Mouse (Mus musculus) hindbrain, embryonic 13.5 days (tissue): Measurements from ENCODE around the gene Sptan1. TPM values are rescaled to one million over a fixed set of nuclear protein-coding genes. Genes with fewer than 3 reads are reported as not detected.
A peak's percentile ranks its signal among the peaks of the same experiment; 100 is the strongest.

ENCODE experiments used
- ATAC-seq: fragments of 200-750 bp; cut with Nextera tagmentation; 2 replicates; pipeline ENCODE4 v1.8.0; 2017; ENCODE audit warnings: moderate TSS enrichment; ENCODE audit not compliant: low FRiP score
- H3K27ac ChIP-seq: fragments of 300-500 bp; sonication (generic); 2 replicates; pipeline ENCODE4 v1.5.1; 2015; ENCODE audit warnings: inconsistent platforms, mild to moderate bottlenecking, moderate library complexity
- H3K27me3 ChIP-seq: fragments of 300-500 bp; sonication (generic); 2 replicates; pipeline ENCODE4 v1.6.1; 2015; ENCODE audit warnings: mild to moderate bottlenecking, inconsistent platforms
- H3K36me3 ChIP-seq: fragments of 300-500 bp; sonication (generic); 2 replicates; pipeline ENCODE4 v1.6.1; 2015; ENCODE audit warnings: mild to moderate bottlenecking, inconsistent platforms
- H3K4me1 ChIP-seq: fragments of 300-500 bp; sonication (generic); replicated peaks from 2 replicates; pipeline ENCODE4 v1.6.1; 2015; ENCODE audit warnings: inconsistent platforms
- H3K4me2 ChIP-seq: fragments of 300-500 bp; sonication (generic); 2 replicates; pipeline ENCODE4 v1.6.1; 2015; ENCODE audit warnings: inconsistent platforms, mild to moderate bottlenecking, moderate library complexity
- H3K4me3 ChIP-seq: fragments of 300-500 bp; sonication (generic); 2 replicates; pipeline ENCODE4 v1.5.1; 2015; ENCODE audit warnings: mild to moderate bottlenecking, inconsistent platforms
- H3K9ac ChIP-seq: fragments of 300-500 bp; sonication (generic); 2 replicates; pipeline ENCODE4 v1.6.1; 2015; ENCODE audit warnings: mild to moderate bottlenecking, inconsistent platforms
- H3K9me3 ChIP-seq: fragments of 300-500 bp; sonication (generic); 2 replicates; pipeline ENCODE4 v1.6.1; 2016; ENCODE audit warnings: inconsistent platforms
- WGBS: fragments of 180-500 bp; shearing (Covaris S2); methylation state at CpG from one replicate; pipeline ENCODE4 v1.1.7; 2015; 5-methylcytosine and 5-hydroxymethylcytosine counted together
- polyA plus RNA-seq: library from polyadenylated mRNA; unstranded; fragments of >200 nt; fragmentation: Nextera tagmentation; extraction: Ambion mirVana; gene quantifications from 2 replicates; pipeline ENCODE4 v1.2.1, GENCODE M21; 2015

The Sptan1 gene
- polyA plus RNA-seq: 192 and 203 TPM in 2 replicates

DNA sequence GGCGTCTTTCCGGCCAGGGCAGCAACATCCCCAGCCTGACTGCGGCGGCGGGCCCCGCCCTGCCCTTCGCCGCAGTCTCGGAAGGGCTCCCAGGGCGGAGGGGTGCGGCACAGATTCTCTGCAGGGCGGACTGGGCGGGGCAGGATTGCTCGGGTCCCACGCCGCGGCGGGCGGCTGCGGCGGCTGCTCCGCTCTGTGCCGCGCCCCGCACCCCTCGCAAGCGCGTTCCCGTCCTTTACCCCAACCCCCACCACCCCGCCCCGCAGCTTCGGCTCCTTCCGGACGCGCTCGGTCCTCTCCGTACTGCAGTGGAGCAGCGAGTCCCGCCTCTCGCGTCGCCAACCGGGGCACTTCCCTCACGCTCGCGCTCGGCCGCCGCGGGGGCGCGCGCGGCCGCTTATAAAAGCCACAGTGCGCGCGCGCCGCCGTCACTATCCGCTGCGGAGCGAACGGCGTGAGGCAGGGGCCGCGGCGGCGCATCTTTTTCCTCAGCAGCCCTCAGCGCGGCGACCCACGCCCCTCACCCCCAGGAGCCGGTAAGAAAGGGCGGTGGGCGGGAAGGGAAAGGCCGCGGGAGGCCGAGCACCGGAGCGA is at the start of gene Sptan1:
TSS of gene Sptan1 (plus strand) at position 311 of the 594 bp plus-strand sequence.
- Histone ChIP-seq H3K9ac (peak within 1 kb of the TSS; percentile 99), H3K4me1 (peaks cover 59% of the 10 kb centered on the region), H3K4me3 (peak within 1 kb of the TSS; percentile 91), H3K36me3 (peaks cover 19% of the 10 kb centered on the region), H3K27ac (peak within 1 kb of the TSS; percentile 98), H3K4me2 (peak within 1 kb of the TSS; percentile 76), H3K9me3 (no peaks in the 10 kb centered on the region), H3K27me3 (no peaks in the 10 kb centered on the region)
- ATAC-seq: peak; percentile 99
- under 1% methylated on average over 70 of the region's 82 CpGs for WGBS

- 91% methylated on average over 11 of the region's 11 CpGs for WGBS
- H3K4me2 ChIP-seq: no peak overlapping the region
- H3K27me3 ChIP-seq: no peaks in the 10 kb centered on the region
- no peak overlapping the region for H3K9ac ChIP-seq
- no peak overlapping the region for H3K27ac ChIP-seq
- H3K36me3 ChIP-seq: peaks cover 87% of the 10 kb centered on the region
- no peak overlapping the region for H3K4me3 ChIP-seq
- no peaks in the 10 kb centered on the region for H3K4me1 ChIP-seq
- H3K9me3 ChIP-seq: no peaks in the 10 kb centered on the region
- ATAC-seq: no peak
These were observed 47.7 kb upstream of the Sptan1 start for GRCm38 (mm10) chr2:29917621-29918020.

DNA sequence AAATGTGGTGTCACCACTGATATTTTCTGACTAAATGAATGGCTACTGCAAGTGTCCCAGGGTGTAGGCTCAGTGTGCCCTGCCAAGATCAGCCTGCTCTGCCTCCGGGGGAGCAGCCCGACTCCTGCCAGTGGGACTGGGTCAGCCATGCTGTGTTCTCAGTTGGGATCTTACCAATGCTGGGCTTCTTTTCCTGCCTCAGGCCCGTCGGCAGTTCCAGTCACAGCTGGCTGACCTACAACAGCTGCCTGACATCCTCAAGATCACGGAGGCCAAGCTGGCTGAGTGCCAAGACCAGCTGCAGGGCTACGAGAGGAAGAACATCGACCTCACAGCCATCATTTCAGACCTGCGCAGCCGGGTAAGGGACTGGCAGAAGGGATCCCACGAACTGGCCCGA is 43.3 kb upstream of the Sptan1 start:
- WGBS: 81% methylated on average over 11 of the region's 11 CpGs
- Histone ChIP-seq H3K9me3 (no peaks in the 10 kb centered on the region), H3K27ac (0 out of 2 replicates have a peak overlapping the region, but pooled peaks have one; percentile 8), H3K27me3 (no peaks in the 10 kb centered on the region), H3K4me2 (no peak overlapping the region), H3K4me1 (no peaks in the 10 kb centered on the region), H3K36me3 (peaks cover 89% of the 10 kb centered on the region), H3K9ac (no peak overlapping the region), H3K4me3 (no peak overlapping the region)
- no peak for ATAC-seq

- no peak overlapping the region for H3K4me3 ChIP-seq
- 94% methylated on average over 5 of the region's 5 CpGs for WGBS
- no peaks in the 10 kb centered on the region for H3K27me3 ChIP-seq
- no peak overlapping the region for H3K27ac ChIP-seq
- H3K4me1 ChIP-seq: no peaks in the 10 kb centered on the region
- H3K9ac ChIP-seq: no peak overlapping the region
- H3K9me3 ChIP-seq: no peaks in the 10 kb centered on the region
- no peak for ATAC-seq
- no peak overlapping the region for H3K4me2 ChIP-seq
- peaks cover 95% of the 10 kb centered on the region for H3K36me3 ChIP-seq
These were observed 38.8 kb upstream of the Sptan1 start for GRCm38 (mm10) chr2:29926542-29926941.

DNA sequence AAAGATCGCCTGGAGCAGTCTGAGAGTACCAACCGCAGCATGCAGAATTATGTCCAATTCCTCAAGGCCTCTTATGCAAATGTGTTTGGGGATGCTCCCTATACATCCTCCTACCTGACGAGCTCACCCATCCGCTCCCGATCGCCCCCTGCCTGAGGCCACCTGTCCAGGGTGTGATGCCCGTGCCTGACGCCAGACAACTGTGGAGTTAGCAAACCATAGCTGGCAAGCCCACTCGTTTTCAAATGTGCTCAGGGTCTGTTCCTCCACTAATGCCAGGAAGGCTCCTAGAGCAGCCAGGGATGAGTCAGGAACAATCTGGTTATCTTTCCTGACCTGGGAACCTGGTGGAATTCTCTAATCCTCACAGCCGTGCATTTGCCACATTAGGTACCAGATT is 34.9 kb upstream of the Sptan1 start:
- 87% methylated on average over 10 of the region's 10 CpGs for WGBS

GRCm38 (mm10) chr2:29931194-29931593 is 34.2 kb upstream of the Sptan1 start:
- Histone ChIP-seq H3K4me1 (peaks cover 6% of the 10 kb centered on the region), H3K36me3 (peaks cover 49% of the 10 kb centered on the region), H3K4me2 (no peak overlapping the region), H3K27ac (no peak overlapping the region), H3K9ac (no peak overlapping the region), H3K9me3 (no peaks in the 10 kb centered on the region), H3K27me3 (no peaks in the 10 kb centered on the region), H3K4me3 (no peak overlapping the region)
- no peak for ATAC-seq
- 87% methylated on average over 6 of the region's 6 CpGs for WGBS

More for the DNA sequence above, 34.9 kb upstream of the Sptan1 start:
- Histone ChIP-seq H3K36me3 (peaks cover 56% of the 10 kb centered on the region), H3K27me3 (no peaks in the 10 kb centered on the region), H3K4me2 (no peak overlapping the region), H3K27ac (no peak overlapping the region), H3K4me3 (no peak overlapping the region), H3K9ac (peak overlapping the region; percentile 24; the same call in 1 of the 2 replicates), H3K9me3 (no peaks in the 10 kb centered on the region), H3K4me1 (no peaks in the 10 kb centered on the region)
- no peak for ATAC-seq

DNA sequence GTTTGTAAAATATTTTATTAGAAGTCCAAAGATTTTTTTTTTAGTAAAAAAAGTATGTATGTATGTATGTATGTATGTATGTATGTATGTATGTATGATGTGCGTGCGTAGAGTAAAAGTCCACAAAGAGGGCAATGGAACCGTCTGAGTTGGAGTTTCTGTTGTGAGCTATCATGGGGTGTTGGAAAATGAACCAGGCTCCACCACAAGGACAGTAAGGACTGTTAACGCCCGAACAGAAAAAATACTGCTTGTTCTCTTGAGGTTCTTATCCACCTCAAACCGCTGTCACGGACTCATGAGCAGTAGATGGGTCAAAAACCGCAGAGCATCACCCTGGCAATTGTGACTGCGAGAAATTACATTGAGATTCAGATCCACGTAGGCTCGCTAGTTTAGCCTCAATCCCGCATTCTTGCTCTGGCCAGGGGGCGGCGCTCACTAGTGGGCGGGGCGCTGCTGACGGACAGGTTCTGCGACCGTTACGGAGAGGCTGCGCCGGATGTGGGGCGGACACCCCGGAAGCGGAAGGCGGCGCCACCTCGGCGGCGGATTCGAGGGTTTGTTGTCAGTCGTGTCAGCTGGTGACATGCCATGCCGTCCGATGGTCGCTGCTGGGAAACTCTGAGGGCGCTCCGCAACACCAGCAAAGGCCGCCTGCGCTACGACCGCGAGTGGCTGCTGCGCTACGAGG is 30.3 kb upstream of the Sptan1 start, which contains the start of gene Gle1:
TSS of gene Gle1 (plus strand) at position 521 of the 694 bp plus-strand sequence.
- no peaks in the 10 kb centered on the region for H3K9me3 ChIP-seq
- H3K4me3 ChIP-seq: peak within 1 kb of the TSS; percentile 87
- peaks cover 7% of the 10 kb centered on the region for H3K4me1 ChIP-seq
- ATAC-seq: peak; percentile 98
- H3K27me3 ChIP-seq: no peaks in the 10 kb centered on the region
- peak within 1 kb of the TSS; percentile 80 for H3K9ac ChIP-seq
- H3K4me2 ChIP-seq: peak within 1 kb of the TSS; percentile 72
- WGBS: 3% methylated on average over 44 of the region's 44 CpGs
- peak within 1 kb of the TSS; percentile 88 for H3K27ac ChIP-seq
- H3K36me3 ChIP-seq: peaks cover 44% of the 10 kb centered on the region

DNA sequence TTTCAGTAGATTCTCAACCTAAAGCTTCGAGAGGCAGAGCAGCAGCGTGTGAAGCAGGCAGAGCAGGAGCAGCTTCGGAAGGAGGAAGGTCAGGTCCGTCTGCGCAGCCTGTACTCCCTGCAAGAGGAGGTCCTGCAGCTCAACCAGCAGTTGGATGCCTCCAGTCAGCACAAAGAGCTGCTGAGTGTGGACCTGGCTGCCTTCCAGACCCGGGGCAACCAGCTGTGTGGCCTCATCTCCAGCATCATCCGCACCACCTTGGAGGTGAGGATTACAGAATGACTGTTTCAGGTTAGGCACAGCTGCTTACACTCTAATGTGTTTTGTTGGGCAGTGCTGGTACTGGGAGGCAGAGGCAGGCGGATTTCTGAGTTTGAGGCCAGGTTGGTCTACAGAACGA is 25.3 kb upstream of the Sptan1 start:
- no peaks in the 10 kb centered on the region for H3K9me3 ChIP-seq
- no peak for ATAC-seq
- H3K4me1 ChIP-seq: peaks cover 7% of the 10 kb centered on the region
- no peak overlapping the region for H3K9ac ChIP-seq
- no peak overlapping the region for H3K4me3 ChIP-seq
- 94% methylated on average over 9 of the region's 9 CpGs for WGBS
- no peak overlapping the region for H3K27ac ChIP-seq
- no peak overlapping the region for H3K4me2 ChIP-seq
- H3K36me3 ChIP-seq: peaks cover 78% of the 10 kb centered on the region
- no peaks in the 10 kb centered on the region for H3K27me3 ChIP-seq

GRCm38 (mm10) chr2:29940826-29941225 is 24.5 kb upstream of the Sptan1 start:
- Histone ChIP-seq H3K27ac (no peak overlapping the region), H3K27me3 (no peaks in the 10 kb centered on the region), H3K4me3 (no peak overlapping the region), H3K9ac (no peak overlapping the region), H3K4me1 (peaks cover 4% of the 10 kb centered on the region), H3K36me3 (peaks cover 85% of the 10 kb centered on the region), H3K9me3 (no peaks in the 10 kb centered on the region), H3K4me2 (no peak overlapping the region)
- ATAC-seq: no peak
- 96% methylated on average over 7 of the region's 7 CpGs for WGBS

DNA sequence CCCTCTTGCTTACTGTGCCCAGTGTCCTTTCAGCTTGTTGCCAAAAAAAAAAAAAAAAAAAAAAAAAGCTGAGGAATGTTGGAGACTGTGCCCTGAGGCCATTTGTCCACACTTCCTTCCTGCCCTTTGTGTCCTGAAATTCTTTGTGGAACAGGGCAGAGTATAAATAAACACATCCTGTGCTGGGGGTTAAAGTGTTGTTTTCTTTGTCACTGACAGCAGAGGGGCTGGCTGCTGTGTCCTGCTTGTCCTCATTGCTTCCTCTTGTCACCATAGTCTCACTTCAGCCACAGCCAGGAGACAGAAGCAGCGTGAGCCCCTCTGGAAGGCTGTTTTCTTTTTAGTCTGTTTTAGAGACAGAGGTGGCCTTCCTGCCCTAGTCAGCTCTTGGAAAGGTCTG is 20.6 kb upstream of the Sptan1 start:
- no peaks in the 10 kb centered on the region for H3K27me3 ChIP-seq
- no peak overlapping the region for H3K27ac ChIP-seq
- 68% methylated on average over 1 of the region's 1 CpGs for WGBS
- no peak overlapping the region for H3K9ac ChIP-seq
- H3K36me3 ChIP-seq: peaks cover 95% of the 10 kb centered on the region
- H3K4me3 ChIP-seq: no peak overlapping the region
- H3K9me3 ChIP-seq: no peaks in the 10 kb centered on the region
- no peak for ATAC-seq
- no peaks in the 10 kb centered on the region for H3K4me1 ChIP-seq
- H3K4me2 ChIP-seq: no peak overlapping the region

DNA sequence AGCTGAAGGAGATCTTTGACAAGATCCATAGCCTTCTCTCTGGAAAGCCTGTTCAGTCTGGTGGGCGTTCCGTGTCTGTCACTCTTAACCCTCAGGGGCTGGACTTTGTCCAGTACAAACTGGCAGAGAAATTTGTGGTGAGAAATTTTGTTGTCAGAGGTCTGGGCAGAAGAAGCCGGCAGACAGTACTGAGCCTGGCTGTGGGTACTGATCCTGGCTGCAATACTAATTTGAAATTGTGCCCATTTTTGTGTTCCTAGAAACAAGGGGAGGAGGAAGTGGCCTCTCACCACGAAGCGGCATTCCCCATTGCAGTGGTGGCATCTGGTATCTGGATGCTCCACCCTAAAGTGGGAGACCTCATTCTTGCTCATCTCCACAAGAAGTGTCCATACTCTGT is 16.5 kb upstream of the Sptan1 start:
- Histone ChIP-seq H3K36me3 (peaks cover 90% of the 10 kb centered on the region), H3K27ac (no peak overlapping the region), H3K9me3 (no peaks in the 10 kb centered on the region), H3K4me3 (no peak overlapping the region), H3K9ac (no peak overlapping the region), H3K4me1 (no peaks in the 10 kb centered on the region), H3K27me3 (no peaks in the 10 kb centered on the region), H3K4me2 (no peak overlapping the region)
- 97% methylated on average over 5 of the region's 5 CpGs for WGBS
- no peak for ATAC-seq

GRCm38 (mm10) chr2:29961246-29961645 is 4.1 kb upstream of the Sptan1 start:
- 99% methylated on average over 7 of the region's 7 CpGs for WGBS
- H3K4me3 ChIP-seq: no peak overlapping the region
- no peaks in the 10 kb centered on the region for H3K27me3 ChIP-seq
- H3K4me2 ChIP-seq: no peak overlapping the region
- H3K9ac ChIP-seq: no peak overlapping the region
- no peak overlapping the region for H3K27ac ChIP-seq
- H3K36me3 ChIP-seq: peaks cover 40% of the 10 kb centered on the region
- H3K4me1 ChIP-seq: peaks cover 20% of the 10 kb centered on the region
- no peak for ATAC-seq
- no peaks in the 10 kb centered on the region for H3K9me3 ChIP-seq
